Mouse (Mus musculus): ENCODE measurements around the gene Oard1.

Oard1 gene

DNA sequence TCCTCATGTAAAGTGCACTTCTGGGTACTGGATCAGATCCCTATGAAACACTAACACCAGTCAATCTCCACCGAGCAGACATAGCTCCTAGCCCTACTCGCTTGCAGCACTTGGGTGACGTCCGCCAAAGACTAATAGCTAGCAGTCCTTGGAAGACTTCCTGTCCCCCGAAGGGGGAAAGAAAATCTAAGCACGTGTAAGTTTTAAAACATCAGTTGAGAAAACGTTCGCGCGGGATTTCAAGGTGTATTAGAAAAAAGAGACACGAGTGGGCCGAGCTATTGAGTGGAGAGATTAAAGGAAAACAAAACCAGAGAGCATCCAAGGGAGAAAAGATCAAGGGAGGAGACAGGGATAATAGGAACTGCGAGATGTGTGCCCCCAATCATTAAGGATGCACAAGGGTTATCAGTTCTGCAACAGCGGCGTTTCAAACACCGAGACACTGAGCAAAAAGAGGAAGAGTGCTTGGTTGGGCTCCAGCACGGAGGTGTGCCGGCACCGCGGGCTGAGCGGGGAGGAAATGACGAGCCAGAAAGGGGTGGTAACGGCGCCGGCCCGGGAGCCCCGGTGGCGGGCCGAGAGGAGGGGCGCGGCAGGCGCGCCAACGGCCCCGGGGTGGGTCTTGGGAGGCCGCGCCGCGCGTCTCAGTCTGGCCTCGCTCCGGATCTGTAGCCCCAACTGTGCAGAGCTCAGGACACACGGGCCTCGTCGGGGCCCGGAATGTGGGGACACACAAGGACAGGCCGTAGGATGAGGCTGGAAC lies 1.1 kb upstream of the Oard1 start:
- peak; percentile 69 for DNase-seq

DNA sequence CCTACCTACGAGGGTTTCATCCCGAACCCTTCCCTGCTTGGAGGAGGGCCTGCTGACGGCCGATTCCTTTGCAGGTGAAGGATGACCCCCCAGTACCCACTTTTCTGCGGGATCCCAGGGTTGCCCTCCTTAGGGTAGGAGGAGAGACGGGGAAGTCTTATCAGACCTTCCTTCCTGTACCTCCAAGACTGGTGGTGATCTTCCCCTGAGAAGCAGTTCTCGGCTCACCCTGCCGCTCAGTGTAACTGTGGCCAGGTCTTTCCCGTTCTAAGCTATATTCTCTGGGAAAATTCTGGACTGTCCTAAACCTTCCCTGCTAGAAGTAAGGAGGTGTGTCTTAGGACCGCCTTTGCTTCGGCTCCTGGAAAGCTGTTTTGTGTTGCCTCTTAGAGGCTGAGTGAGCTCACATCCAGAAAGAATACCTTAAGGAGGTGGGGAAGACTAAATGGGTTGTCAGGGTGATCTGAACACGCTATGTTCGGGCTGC lies 528 bp downstream of the Oard1 start:
- no peak for DNase-seq

DNA sequence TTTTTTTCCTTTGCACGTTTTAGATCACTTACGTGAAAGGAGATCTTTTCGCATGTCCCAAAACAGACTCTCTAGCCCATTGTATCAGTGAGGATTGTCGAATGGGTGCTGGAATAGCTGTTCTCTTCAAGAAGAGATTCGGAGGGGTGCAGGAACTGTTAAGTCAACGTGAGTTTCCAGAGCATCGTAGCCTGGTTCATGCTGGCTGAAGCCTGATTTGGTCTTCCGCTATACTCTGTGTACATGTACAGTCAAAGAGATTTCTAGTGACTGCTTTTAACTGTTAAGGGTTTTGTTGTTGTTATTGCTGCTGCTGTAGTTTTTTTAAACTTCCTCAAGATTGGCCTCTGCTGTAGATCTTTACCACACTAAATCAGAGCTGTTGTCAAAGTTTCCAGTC lies 1.4 kb downstream of the Oard1 start:
- DNase-seq = no peak

DNA sequence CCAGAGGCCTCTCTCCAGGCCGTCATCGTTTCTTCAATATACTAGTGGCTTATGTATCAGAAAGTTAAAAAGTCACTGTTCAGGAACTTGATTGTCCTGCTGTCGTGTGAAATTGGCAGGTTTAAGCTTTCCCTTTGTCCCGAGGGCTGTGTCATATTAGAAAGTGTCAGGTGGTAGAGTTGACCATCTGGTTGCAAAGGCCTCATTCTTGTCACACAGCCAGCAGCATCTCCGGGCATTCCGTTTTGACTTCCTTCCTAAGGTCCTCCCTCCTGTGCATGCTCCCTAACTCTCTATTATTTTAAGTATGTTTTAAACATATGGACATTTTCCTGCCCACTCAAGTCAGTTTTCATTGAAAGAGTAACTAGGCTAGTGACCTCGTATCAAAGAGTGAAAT lies 6.2 kb downstream of the Oard1 start:
- peak; percentile 31 for DNase-seq

DNA sequence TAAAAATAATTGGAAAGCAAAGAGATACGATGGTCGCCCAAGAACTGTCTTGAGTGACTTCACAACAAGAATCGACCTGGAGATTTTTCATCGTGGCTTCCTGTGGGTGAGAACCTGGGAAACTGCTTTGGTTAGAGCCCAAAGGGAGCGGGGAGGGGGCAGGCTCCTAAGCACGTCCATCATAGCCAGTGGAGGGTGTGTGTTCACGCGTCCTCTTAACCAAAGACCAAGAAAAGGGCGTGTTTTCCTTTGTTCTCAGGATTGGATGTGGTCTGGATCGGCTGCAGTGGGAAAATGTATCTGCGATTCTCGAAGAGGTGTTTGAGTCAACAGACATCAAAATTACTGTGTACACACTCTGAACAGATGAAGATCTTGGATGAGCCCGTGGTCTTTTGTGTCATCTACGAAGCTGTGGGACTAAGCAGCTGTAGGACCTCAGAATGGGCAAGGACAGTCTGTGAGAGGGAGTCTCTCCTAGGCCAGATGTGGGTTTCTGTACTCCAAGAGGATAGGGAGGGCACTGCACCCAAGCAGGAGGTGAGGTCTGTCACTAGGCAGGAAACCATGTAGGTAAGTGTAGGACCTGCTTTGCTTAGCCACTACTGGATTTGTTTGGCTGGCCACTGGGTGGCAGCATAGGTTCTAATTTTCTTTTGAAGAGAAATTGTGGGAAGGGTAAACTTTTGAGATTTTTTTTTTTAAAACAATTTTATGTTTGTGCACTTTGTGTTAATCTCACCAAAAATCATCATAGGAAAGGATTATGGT lies 6.8 kb downstream of the Oard1 start:
- DNase-seq = peak; percentile 61

DNA sequence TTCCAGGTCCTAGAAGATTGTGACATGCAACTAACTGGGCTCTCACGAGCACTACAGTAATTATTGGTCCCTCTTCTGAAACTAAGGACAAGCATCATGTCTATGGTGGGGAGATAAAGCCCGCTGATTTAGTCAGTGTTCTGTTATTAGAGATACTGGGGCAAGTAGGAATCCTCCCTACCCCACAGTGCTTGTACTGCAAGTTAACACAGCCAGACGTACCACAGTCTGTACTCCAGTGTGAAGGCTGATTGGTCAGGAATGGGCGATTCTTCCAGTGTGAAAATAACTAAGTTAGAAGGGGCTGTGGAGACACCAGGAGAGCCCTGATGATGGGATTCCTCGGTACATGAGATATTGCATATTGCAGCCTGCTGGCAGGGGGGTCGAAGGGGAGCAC lies 7.7 kb downstream of the Oard1 start:
- DNase-seq = no peak

DNA sequence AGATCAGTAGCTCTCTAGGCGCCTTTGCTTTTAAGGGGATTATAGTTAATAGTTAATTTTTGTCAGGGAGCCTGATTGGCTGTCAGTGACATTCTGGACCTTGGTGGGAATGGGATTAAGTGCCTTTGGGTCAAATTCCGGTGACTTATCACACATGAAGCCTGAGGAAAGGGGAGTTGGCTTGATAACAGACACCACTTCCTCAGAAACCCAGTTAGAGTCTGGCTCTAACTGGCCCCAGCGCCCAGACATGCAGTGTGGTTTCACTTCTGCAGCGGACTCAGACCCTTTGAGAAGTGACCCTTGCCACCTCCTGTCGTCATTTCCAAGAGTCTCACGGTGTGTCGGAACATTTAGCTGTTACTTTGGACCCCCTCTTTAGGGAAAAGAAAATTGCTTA lies 8.4 kb downstream of the Oard1 start:
- DNase-seq = peak; percentile 61

DNA sequence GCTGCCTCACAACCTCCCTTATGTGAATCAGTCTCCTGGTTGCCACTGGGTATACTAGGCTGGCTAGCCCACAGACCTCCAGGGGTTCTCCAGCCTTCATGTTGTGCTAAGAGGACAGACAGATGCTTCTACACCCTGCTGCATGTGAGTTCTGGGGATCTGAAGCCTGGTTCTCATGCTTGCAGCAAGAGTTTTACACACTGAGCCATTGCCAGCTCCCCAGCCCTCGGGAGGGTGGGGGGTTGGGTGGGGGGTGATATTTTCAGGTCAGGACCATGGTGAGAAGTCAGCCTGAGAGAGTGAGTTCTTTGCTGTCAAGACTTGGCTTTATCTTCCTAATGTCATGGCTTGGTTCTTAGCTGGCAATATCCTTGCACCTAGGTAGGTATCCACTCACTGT lies 9.0 kb downstream of the Oard1 start:
- no peak for DNase-seq

DNA sequence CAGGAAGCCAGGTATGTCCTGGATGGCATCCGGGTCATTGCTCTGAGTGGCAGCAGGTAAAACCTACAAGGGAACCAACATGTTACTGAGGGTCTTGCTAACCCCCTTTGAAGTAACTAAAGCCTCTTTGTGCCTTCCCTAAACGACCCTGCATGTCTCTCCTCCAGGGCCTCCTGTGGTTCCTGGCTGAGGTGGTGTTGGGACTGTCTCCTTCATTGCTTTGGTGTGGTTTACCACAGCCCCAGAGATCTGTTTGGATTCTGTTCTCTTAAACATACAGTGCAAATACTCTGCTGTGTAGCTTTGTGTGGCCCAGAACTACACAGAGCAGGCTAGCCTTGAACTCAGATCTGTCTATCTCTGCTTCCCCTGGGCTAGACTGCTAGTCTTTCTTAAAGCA lies 9.8 kb downstream of the Oard1 start:
- DNase-seq = no peak

DNA sequence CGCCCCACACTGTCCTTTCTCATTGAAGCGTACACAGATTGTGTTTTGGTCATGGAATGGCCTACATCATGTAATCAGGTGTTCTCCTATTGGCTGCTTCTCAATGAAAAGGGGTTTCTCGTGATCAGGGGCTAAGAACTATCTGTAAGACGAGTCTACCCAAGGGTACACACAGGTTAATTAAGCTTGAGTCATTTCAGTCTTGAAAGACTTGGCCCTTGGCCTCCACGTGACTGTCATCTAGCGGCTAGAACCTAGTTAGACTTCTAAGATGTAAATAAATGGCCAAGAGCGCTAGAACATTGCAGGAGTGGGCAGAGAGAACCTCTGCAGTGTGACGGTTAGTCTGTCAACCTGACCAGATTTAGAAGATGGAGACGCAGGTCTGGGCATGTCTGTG lies 14.4 kb downstream of the Oard1 start:
- DNase-seq = peak; percentile 49

DNA sequence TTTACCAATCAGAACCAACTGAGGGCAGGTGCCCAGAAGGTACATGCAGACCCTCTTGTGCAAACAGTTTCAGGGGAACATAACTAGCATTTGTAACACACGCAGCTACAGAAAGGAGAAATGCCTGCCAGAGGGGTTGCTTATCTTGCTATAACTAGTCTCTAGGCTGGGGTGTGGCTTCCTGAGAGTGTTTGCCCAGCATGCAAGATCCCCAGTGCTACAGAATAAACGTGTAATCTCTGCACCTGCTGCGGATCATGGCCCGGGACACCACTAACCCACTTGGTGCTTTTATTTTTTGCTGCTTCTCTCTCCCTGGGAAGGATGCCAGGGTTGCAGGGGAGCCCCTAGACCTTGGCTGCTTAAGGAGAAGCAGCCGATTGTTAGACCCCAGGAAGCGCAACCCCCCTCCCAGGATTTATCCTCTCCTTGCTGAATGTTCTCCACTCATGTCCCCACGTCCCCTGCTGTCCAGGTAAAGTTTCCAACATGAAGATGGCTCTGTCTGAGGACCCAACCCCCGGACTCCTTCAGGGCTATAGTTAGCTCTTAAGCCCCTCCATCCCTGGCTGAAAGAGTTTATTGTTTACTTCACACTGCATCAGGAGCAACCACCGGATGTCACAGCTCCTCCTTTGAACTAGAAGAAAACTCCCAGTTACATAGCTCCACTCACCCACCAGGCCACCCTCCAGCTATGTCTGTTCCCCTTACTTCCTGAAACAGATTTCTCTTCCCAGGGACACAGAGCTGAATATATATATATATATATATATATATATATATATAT lies 16.2 kb downstream of the Oard1 start:
- DNase-seq = no peak

DNA sequence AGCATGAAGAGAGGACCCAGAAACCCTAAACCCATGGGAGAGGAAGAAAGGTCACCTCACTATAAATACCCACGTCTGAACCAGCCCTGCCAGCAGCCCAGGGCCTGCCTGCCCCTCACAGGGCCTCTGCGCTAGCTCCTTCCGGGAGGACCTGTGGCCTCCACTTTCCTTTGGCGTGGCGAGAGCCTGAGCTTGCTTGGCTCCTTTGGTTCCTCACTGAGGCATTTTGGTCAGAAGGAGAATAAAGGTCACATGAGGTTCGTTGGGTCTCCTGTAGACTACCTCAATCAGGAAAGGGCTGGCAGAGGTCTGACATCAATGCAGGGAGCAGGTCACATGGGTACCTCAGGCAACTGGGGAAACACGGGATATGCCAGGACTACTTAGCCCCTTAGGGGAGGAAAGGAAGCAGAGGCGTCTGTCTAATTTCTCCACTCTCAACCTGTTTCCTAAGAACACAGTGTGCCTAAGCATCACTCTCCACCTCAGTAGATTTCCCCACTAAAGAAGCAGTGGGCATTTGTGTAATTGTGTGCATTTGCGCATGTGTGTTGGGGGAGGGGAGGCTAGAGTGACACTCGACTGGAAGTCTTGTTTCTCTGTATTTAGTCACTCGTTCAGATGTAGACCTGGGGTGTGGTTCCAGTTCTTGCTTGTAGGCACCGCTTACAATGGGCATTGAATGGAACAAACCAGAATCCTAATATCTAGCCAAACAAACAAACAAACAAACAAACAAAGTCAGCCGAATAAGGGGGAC lies 17.4 kb downstream of the Oard1 start:
- no peak for DNase-seq

DNA sequence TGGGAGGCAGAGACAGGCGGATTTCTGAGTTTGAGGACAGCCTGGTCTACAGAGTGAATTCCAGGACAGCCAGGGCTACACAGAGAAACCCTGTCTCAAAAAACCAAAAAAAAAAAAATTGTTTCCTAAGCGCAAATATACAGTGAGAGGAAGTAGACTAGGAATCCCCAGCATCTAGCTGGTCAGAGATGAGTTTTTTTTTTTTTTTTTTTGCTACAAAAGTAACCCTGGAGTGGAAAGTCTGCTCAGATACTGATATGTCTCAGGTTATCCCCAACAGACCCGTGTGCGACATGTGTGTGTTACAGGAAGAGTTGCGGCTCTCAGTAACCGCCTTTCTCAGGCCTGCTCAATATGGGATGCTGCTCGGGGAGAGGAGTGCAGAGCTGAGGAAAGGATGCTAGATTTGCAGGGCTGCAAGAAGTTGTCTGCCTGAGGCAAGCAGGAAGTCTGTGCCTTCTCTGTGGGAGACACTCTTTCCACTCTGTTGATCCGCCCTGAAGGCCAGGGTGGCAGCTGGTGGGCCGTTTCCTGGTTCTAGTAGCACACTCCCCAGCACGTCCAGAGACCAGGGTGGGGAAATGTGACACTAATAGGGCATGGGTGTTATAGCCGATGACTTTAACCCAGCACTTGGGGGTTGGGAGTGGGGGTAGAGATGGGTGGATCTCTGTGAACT lies 18.2 kb downstream of the Oard1 start:
- DNase-seq = no peak

DNA sequence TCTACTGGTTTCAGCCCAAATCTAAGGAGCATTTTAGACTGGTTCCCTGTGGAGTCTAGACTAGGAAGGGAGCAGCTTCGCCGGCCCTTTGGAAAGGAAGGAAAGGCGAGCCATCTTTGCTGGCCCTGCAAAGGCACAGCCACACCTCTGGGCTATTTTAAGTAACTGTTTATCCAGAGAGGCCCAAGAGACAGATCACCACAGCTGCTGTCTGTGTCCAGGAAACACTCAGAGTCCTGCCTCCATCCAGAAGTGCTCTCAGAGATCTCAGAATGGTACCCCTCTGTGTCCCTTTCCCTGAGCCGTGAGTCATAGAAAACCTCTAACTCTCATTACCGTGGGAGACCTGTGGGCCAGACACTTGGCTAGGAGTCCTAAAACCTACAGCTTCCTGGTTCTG lies 20.6 kb downstream of the Oard1 start:
- DNase-seq = no peak

DNA sequence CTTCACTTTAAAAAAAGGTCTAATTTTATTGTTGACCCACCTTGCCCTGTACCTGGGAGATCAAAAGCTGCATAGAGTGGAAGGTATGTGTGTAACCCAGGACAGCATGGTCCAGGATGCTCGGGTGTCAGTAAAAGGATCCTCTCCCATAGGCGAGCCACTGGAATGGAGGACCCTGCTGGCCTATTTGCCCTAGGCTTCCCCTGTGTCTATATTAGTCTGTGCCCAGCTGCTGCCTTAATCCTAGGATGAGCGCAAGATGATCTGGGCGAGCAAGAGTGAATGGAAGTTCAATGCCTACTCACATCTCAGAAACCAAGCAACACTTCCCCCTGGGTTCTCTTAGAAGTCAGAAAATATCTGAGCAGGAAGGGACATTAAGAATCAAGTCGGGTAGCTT lies 21.2 kb downstream of the Oard1 start:
- DNase-seq = no peak

DNA sequence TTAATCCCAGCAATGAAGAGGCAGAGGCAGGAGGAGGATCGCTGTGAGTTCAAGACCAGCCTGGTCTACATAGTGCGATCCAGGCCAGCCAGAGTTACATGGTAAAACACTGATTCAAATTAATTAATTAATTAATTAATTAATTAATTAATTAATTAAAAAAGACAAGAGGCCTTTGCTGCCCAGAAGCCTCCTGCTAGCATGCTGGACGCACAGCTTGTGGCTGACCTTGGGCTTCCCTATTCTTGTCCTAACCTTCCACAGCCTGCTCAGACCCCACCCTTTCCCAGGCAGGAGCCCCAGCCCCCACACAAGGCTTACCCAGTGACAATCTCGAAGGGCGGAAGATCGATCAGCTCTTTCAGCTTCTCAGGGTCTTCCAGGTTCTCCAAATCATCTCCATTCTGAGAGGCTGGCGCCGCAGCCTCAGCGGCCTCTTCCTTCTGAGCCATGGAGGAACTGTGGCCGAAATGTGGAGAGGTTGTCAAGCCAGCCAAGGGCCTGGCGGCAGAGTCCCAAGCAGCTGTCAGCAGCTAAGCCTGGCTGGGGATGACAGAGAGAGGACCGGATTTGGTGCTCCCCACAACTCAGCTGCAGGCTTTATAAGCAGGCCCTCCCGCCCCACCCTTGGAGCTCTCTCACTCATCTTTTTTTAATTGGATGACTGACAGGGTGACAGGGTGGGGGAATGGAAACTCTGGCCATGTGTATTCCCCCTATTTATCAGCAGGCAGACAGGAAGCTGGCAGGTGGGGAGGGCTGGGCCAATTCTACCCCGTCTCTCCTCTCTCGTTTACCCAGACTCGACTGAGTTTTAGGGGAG lies 22.6 kb downstream of the Oard1 start, which contains the start of gene Apobec2:
Gene Apobec2, minus strand, starts transcription at position 773 of the 823 bp plus-strand sequence.
- DNase-seq = no peak

DNA sequence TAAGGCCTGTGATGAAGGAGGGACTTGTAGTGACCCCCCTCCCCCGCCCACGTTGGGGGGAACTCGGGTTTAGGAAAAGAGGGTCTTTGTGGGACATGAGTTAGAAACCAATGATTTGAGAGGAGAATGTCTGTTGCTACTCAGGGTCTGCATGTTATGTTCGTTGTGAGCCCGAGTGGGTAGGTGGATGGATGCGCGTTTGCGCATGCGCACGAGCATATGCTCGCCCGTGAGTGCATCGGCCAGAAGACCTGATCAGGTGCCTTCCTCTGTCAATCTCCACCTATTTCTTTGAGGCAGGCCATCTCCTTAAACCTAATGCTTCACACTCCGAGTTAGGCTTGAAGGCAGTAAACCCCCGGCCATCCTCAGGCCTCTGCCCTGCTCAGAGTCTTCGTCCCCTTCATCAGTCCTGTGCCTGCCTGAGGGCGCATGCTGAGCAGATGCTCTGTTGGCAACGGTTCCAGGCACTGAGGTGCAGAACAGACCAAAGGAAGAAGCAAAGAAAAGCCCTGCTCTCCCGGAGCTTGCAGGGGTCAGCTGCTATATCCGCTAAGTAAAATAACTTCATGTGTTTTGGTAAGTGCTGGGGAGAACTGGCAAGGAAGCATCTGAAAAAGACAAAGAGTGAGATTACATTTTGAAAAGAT lies 23.3 kb downstream of the Oard1 start:
- no peak for DNase-seq

DNA sequence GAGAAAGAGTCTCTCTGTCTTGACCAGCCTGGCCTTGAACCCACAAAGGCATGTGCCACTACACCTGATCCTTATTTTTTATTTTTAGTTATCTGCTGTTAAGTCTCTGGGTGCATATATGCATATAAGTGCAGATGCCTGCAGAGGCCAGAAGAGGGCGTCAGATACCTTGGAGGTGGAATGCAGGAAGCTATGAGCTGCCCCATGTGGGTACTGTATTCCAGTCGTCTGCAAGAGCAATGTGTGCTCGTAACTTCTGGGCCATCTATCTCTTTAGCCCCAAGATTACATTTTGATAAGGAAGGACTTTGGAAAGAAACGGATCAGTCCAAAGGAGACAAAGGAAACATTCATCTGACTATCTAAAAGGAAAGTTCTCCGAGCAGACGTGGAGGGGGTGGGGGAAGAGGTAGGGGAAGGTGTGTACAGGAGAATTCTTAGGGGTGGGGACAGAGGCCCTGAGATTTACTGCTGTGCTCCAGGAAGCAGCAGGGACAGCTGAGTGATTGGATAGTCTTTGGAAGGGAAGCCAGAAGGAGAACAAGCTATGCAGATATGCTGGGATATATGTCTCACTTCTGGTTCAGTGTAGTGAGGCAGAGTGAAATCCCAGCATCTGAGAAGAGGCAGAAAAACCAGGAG lies 24.0 kb downstream of the Oard1 start:
- DNase-seq = no peak

DNA sequence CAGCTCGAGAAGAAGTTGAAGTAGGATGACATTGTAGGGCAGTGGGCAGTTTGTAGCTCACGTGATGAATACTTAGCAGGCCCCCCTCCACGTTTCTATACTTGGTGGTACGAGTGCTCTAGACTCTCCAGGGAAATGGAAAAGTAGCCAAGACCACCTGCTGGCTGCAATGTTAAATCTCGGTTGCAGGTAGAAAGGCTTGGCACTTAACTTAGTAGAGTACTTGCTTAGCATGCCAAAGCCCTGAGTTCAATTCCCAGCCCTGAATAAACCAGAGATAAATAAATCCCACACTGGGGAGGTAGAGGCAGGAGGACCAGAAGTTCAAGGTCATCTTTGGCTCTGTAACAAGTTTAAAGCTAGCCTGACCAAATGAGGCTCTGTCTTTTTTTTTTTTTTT lies 24.7 kb downstream of the Oard1 start:
- no peak for DNase-seq

DNA sequence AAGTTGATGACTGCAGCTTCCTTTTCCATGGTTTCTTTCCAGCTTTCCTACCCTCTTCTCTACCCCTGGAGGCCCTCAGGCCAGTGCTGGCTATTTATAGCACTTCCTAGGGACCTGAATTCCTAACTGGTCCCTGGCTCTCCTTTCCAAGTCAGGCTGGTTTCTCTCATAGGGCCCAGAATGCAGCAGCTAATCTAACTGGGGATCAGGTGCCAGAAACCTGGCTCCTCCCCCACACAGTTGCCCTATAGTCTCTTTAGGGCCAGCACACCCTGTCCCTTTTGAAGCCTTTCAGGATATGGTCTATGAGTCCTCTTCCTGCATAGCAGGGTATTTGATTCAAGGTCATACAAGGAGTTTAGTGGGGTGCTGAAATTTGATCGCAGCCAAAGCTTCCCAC lies 26.7 kb downstream of the Oard1 start:
- peak; percentile 45 for DNase-seq
